Comparison of ENCODE assay signal across 24 mouse cellular contexts in genomic region chr13:48016606-48017005, GRCm38 (mm10).
"Had no signal": no experiment of that assay in that cellular context is flagged by ENCODE, and none has a peak within 500 bp of the region (broad histone marks: within the 10 kb centered on the region; RNA-seq: fewer than 3 reads in every experiment).

No protein-coding gene starts in this region.

- DNase-seq: gastrocnemius, postnatal 14 days; gastrocnemius, postnatal 36 days; heart, postnatal 10 days; heart, postnatal 4 days; kidney, adult 18-20 months; kidney, adult 8-10 months; kidney, postnatal 10 days; kidney, postnatal 25 days; kidney, postnatal 4 days; liver; liver, embryonic 13.5 days had no signal

- H3K9me3 ChIP-seq: heart, embryonic 10.5 days; heart, embryonic 12.5 days; hindbrain, embryonic 10.5 days; hindbrain, embryonic 12.5 days; intestine, embryonic 15.5 days; limb, embryonic 13.5 days; liver, embryonic 13.5 days had no signal

- H3K27me3 ChIP-seq: heart, embryonic 12.5 days; hindbrain, embryonic 12.5 days; intestine, embryonic 15.5 days; limb, embryonic 13.5 days; liver, embryonic 13.5 days had no signal

- H3K4me2 ChIP-seq: heart, embryonic 12.5 days; hindbrain, embryonic 12.5 days; hindbrain, embryonic 14.5 days; intestine, embryonic 15.5 days; limb, embryonic 13.5 days; liver, embryonic 11.5 days; liver, embryonic 13.5 days had no signal

- H3K4me3 ChIP-seq: heart, embryonic 10.5 days; heart, embryonic 12.5 days; hindbrain, embryonic 10.5 days; hindbrain, embryonic 12.5 days; intestine, embryonic 15.5 days; layer of hippocampus, adult 2 months; left cerebral cortex, adult 2 months; limb, embryonic 13.5 days; liver, embryonic 13.5 days had no signal

- H3K9ac ChIP-seq: heart, embryonic 12.5 days; hindbrain, embryonic 12.5 days; hindbrain, embryonic 14.5 days; intestine, embryonic 15.5 days; limb, embryonic 13.5 days; liver, embryonic 13.5 days had no signal

- H3K36me3 ChIP-seq: heart, embryonic 10.5 days; heart, embryonic 12.5 days; hindbrain, embryonic 10.5 days; hindbrain, embryonic 12.5 days; intestine, embryonic 15.5 days; limb, embryonic 13.5 days; liver, embryonic 13.5 days had no signal

- H3K27ac ChIP-seq: heart, embryonic 10.5 days; hindbrain, embryonic 10.5 days; hindbrain, embryonic 12.5 days; hindbrain, embryonic 14.5 days; intestine, embryonic 15.5 days; layer of hippocampus, adult 2 months; left cerebral cortex, adult 2 months; limb, embryonic 13.5 days; liver, embryonic 13.5 days had no signal

- H3K4me1 ChIP-seq: intestine, embryonic 15.5 days; liver, embryonic 13.5 days had no signal

- ATAC-seq: hindbrain, embryonic 16.5 days; inflammation-experienced regulatory T-cells, adult 6 months; intestine, embryonic 15.5 days; intestine, postnatal 0 days had no signal
